Mouse (Mus musculus) left cerebral cortex, adult 9 months (tissue): ENCODE results near the gene Mfsd4b1.

ENCODE experiments used
- DNase-seq, 2 experiments: peaks; one replicate each; pipeline ENCODE4 v3.0.0; 2022; ENCODE audit warnings: low spot score in 2 of 2

Mfsd4b1 gene

GRCm38 (mm10) chr10:39960441-39960822, 64.6 kb downstream of the Mfsd4b1 start:
- DNase-seq: no peak

GRCm38 (mm10) chr10:39959761-39960440, 65.2 kb downstream of the Mfsd4b1 start, which contains the start of gene Mfsd4b3:
Gene Mfsd4b3 (minus strand): TSS chr10:39960153.
- peak; percentile 84 to 94 for DNase-seq

GRCm38 (mm10) chr10:39958266-39958665, 66.8 kb downstream of the Mfsd4b1 start:
- peak in 1 of 2 experiments; percentile 25 for DNase-seq

- DNase-seq: no peak
Measured at GRCm38 (mm10) chr10:39956340-39956878, 68.7 kb downstream of the Mfsd4b1 start.

GRCm38 (mm10) chr10:39955163-39955562, 69.9 kb downstream of the Mfsd4b1 start:
- DNase-seq: no peak
